Mouse (Mus musculus): ENCODE results near the gene Pfkm.

DNA sequence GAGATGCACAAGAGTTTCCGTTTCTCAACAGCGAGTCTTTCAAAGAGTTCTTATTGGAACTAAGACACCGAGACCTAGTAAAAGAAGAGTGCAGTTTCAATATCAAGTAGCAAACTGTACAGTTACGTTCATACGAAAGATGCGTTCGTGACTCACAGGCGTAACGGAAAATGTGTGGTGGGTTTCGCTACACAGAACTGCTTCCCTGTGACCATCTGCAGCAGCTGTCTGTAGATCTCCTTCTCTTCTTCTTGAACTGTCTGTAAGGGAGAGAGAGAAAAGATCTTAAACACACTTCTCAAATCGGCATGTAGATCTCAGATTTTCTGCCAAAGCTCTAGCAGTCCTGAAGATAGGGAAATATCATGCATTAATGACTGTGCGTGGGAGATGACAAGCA lies 25.8 kb upstream of the Pfkm start:
- TF ChIP-seq CTCF (IDR thresholded peaks at IDR 0.05; ENCODE audit: insufficient read depth, low read length) (no peak), POLR2A (IDR thresholded peaks at IDR 0.05; ENCODE audit: borderline replicate concordance, extremely low read depth, low read depth, low read length) (no peak)

All from lung, adult 2 months (tissue).